Mouse (Mus musculus) MEL (cell line): ENCODE measurements around the gene Gm11627. TPM values are rescaled to one million over a fixed set of nuclear protein-coding genes. Genes with fewer than 3 reads are reported as not detected.

Source experiments
- DNase-seq: peaks from one replicate; pipeline ENCODE4 v3.0.0; 2011; ENCODE audit warnings: low read depth, low spot score
- H3K27ac ChIP-seq: 2 replicates; pipeline ENCODE4 v1.5.1; 2012; ENCODE audit warnings: low read depth, mild to moderate bottlenecking, control low read depth, low read length, moderate library complexity; ENCODE audit not compliant: control insufficient read depth
- H3K27me3 ChIP-seq, 2 experiments: fragments of 150-350 bp in 1 of 2; sonication (generic) in 1 of 2; 2 replicates each; pipeline ENCODE4 v1.6.1; 2012; ENCODE audit warnings: low read length in 2 of 2, mild to moderate bottlenecking in 2 of 2, improper control_type of control experiment in 1 of 2, moderate library complexity in 1 of 2; ENCODE audit not compliant: insufficient read depth in 2 of 2, control insufficient read depth in 1 of 2
- H3K36me3 ChIP-seq, 2 experiments: 2 replicates each; pipeline ENCODE4 v1.6.1; 2012 to 2014; ENCODE audit warnings: low read length in 2 of 2, improper control_type of control experiment in 1 of 2, inconsistent platforms in 1 of 2, mild to moderate bottlenecking in 1 of 2; ENCODE audit not compliant: insufficient read depth in 2 of 2, control insufficient read depth in 1 of 2
- H3K4me1 ChIP-seq, 2 experiments: fragments of 150-350 bp in 1 of 2; sonication (generic) in 1 of 2; 2 replicates each; pipeline ENCODE4 v1.6.1; 2012; ENCODE audit warnings: low read length in 2 of 2, improper control_type of control experiment in 1 of 2, mild to moderate bottlenecking in 1 of 2; ENCODE audit not compliant: insufficient read depth in 2 of 2, control insufficient read depth in 1 of 2
- H3K4me3 ChIP-seq, 2 experiments: fragments of 150-350 bp in 1 of 2; sonication (generic) in 1 of 2; 2 replicates each; pipeline ENCODE4 v1.5.1; 2012; ENCODE audit warnings: low read depth in 2 of 2, low read length in 2 of 2, mild to moderate bottlenecking in 2 of 2, moderate library complexity in 2 of 2, control low read depth in 1 of 2, improper control_type of control experiment in 1 of 2; ENCODE audit not compliant: control insufficient read depth in 1 of 2, insufficient read depth in 1 of 2
- H3K79me2 ChIP-seq: 2 replicates; pipeline ENCODE4 v1.6.1; 2012; ENCODE audit warnings: mild to moderate bottlenecking, low read length, moderate library complexity; ENCODE audit not compliant: control insufficient read depth, poor library complexity, insufficient read depth
- H3K9ac ChIP-seq: 2 replicates; pipeline ENCODE4 v1.6.1; 2012; ENCODE audit warnings: low read depth, mild to moderate bottlenecking, control low read depth, low read length, moderate library complexity; ENCODE audit not compliant: control insufficient read depth, poor library complexity, severe bottlenecking
- H3K9me3 ChIP-seq: fragments of 150-350 bp; sonication (generic); replicated peaks from 2 replicates; pipeline ENCODE4 v1.6.1; 2012; ENCODE audit warnings: mild to moderate bottlenecking, low read length, improper control_type of control experiment, moderate library complexity; ENCODE audit not compliant: insufficient read depth
- BHLHE40 ChIP-seq: IDR thresholded peaks from 2 replicates; pipeline ENCODE4 v1.6.1; 2012; ENCODE audit warnings: low read depth, mild to moderate bottlenecking, inconsistent platforms, low read length, improper control_type of control experiment, borderline replicate concordance
- CHD1 ChIP-seq: IDR thresholded peaks from 2 replicates; pipeline ENCODE4 v1.6.1; 2012; ENCODE audit warnings: low read depth, mild to moderate bottlenecking, inconsistent platforms, low read length, improper control_type of control experiment
- CTCF ChIP-seq, 3 experiments: IDR thresholded peaks in 2 of 3; conservative IDR thresholded peaks in 1 of 3; 2 replicates each; pipeline ENCODE4 v1.5.1; 2011 to 2012; ENCODE audit warnings: low read length in 3 of 3, low read depth in 2 of 3, mild to moderate bottlenecking in 2 of 3, improper control_type of control experiment in 1 of 3, inconsistent platforms in 1 of 3, mixed read lengths in 1 of 3, moderate library complexity in 1 of 3; ENCODE audit not compliant: control insufficient read depth in 1 of 3, insufficient read depth in 1 of 3, poor library complexity in 1 of 3, severe bottlenecking in 1 of 3
- E2F4 ChIP-seq: IDR thresholded peaks from 2 replicates; pipeline ENCODE4 v1.6.1; 2011; ENCODE audit warnings: low read depth, low read length, improper control_type of control experiment, borderline replicate concordance
- GABPA ChIP-seq: IDR thresholded peaks from 2 replicates; pipeline ENCODE4 v1.6.1; 2012; ENCODE audit warnings: low read depth, mild to moderate bottlenecking, inconsistent platforms, low read length, improper control_type of control experiment, moderate library complexity
- HCFC1 ChIP-seq: IDR thresholded peaks from 2 replicates; pipeline ENCODE4 v1.6.1; 2012; ENCODE audit warnings: low read depth, mild to moderate bottlenecking, inconsistent platforms, low read length, improper control_type of control experiment, moderate library complexity
- JUND ChIP-seq: IDR thresholded peaks from 2 replicates; pipeline ENCODE4 v1.6.1; 2011; ENCODE audit warnings: low read depth, mild to moderate bottlenecking, improper control_type of control experiment, low read length
- KAT2A ChIP-seq: conservative IDR thresholded peaks from 2 replicates; pipeline ENCODE4 v1.6.1; 2012; ENCODE audit warnings: low read depth, low read length, improper control_type of control experiment, inconsistent platforms
- MAX ChIP-seq: IDR thresholded peaks from 2 replicates; pipeline ENCODE4 v1.6.1; 2011; ENCODE audit warnings: low read length, improper control_type of control experiment
- MAZ ChIP-seq: IDR thresholded peaks from 2 replicates; pipeline ENCODE4 v1.6.1; 2012; ENCODE audit warnings: low read depth, mild to moderate bottlenecking, inconsistent platforms, low read length, improper control_type of control experiment
- MEF2A ChIP-seq: IDR thresholded peaks from 2 replicates; pipeline ENCODE4 v1.6.1; 2014; ENCODE audit warnings: low read depth, mild to moderate bottlenecking, inconsistent platforms, low read length, improper control_type of control experiment; ENCODE audit not compliant: poor library complexity, insufficient replicate concordance, severe bottlenecking; ENCODE audit errors: extremely low read depth
- MXI1 ChIP-seq: IDR thresholded peaks from 2 replicates; pipeline ENCODE4 v1.6.1; 2011; ENCODE audit warnings: mild to moderate bottlenecking, low read depth, low read length, improper control_type of control experiment
- MYB ChIP-seq: IDR thresholded peaks from 2 replicates; pipeline ENCODE4 v1.6.1; 2011; ENCODE audit warnings: mild to moderate bottlenecking, low read depth, low read length, improper control_type of control experiment
- NELFE ChIP-seq: IDR thresholded peaks from 2 replicates; pipeline ENCODE4 v1.6.1; 2011; ENCODE audit warnings: low read depth, low read length, improper control_type of control experiment
- POLR2AphosphoS2 ChIP-seq: IDR thresholded peaks from 2 replicates; pipeline ENCODE4 v1.6.1; 2011; ENCODE audit warnings: low read length, improper control_type of control experiment
- POLR2AphosphoS5 ChIP-seq: IDR thresholded peaks from 2 replicates; pipeline ENCODE4 v1.6.1; 2012; ENCODE audit warnings: low read depth, borderline replicate concordance, mild to moderate bottlenecking, inconsistent platforms, low read length, moderate library complexity, mixed read lengths
- RAD21 ChIP-seq: IDR thresholded peaks from 2 replicates; pipeline ENCODE4 v1.6.1; 2011; ENCODE audit warnings: mild to moderate bottlenecking, low read depth, low read length, improper control_type of control experiment
- RCOR1 ChIP-seq: IDR thresholded peaks from 2 replicates; pipeline ENCODE4 v1.6.1; 2012; ENCODE audit warnings: low read depth, mild to moderate bottlenecking, inconsistent platforms, low read length, improper control_type of control experiment
- SIN3A ChIP-seq: IDR thresholded peaks from 2 replicates; pipeline ENCODE4 v1.6.1; 2012; ENCODE audit warnings: low read length, improper control_type of control experiment, inconsistent platforms
- SMC3 ChIP-seq: IDR thresholded peaks from 2 replicates; pipeline ENCODE4 v1.6.1; 2011; ENCODE audit warnings: low read depth, low read length, improper control_type of control experiment
- TBP ChIP-seq: IDR thresholded peaks from 2 replicates; pipeline ENCODE4 v1.8.0; 2011; ENCODE audit warnings: low read depth, low read length, improper control_type of control experiment
- TCF12 ChIP-seq: IDR thresholded peaks from 2 replicates; pipeline ENCODE4 v1.6.1; 2014; ENCODE audit warnings: low read depth, mild to moderate bottlenecking, inconsistent platforms, low read length, improper control_type of control experiment, moderate library complexity
- USF1 ChIP-seq: IDR thresholded peaks from 2 replicates; pipeline ENCODE4 v1.6.1; 2014; ENCODE audit warnings: low read depth, mild to moderate bottlenecking, inconsistent platforms, low read length, improper control_type of control experiment, moderate library complexity
- USF2 ChIP-seq, 2 experiments: IDR thresholded peaks; 2 replicates each; pipeline ENCODE4 v1.6.1; 2011 to 2012; ENCODE audit warnings: improper control_type of control experiment in 2 of 2, low read length in 2 of 2, borderline replicate concordance in 1 of 2, inconsistent platforms in 1 of 2, low read depth in 1 of 2, mild to moderate bottlenecking in 1 of 2; ENCODE audit not compliant: insufficient read depth in 1 of 2
- ZC3H11A ChIP-seq: IDR thresholded peaks from 2 replicates; pipeline ENCODE4 v1.6.1; 2012; ENCODE audit warnings: low read depth, mild to moderate bottlenecking, inconsistent platforms, low read length, improper control_type of control experiment
- ZKSCAN1 ChIP-seq: IDR thresholded peaks from 2 replicates; pipeline ENCODE4 v1.6.1; 2012; ENCODE audit warnings: low read depth, mild to moderate bottlenecking, inconsistent platforms, low read length, improper control_type of control experiment, moderate library complexity
- ZMIZ1 ChIP-seq: IDR thresholded peaks from 2 replicates; pipeline ENCODE4 v1.6.1; 2012; ENCODE audit warnings: low read depth, mild to moderate bottlenecking, inconsistent platforms, low read length, improper control_type of control experiment, moderate library complexity
- polyA plus RNA-seq, 2 experiments: library from polyadenylated mRNA; stranded (reverse) in 1 of 2; unstranded in 1 of 2; fragments of >175 nt in 1 of 2; fragments of >200 nt in 1 of 2; gene quantifications; 2 replicates each; pipeline versions ENCODE4 v1.2.1 to v1.2.4; 2012; ENCODE audit warnings: low replicate concordance in 2 of 2, low read depth in 1 of 2; ENCODE audit not compliant: insufficient read length in 2 of 2, insufficient read depth in 1 of 2, missing spikeins in 1 of 2
- total RNA-seq: library from RNA; depleted of rRNA; stranded (reverse); fragments of 300-350 nt; gene quantifications from 2 replicates; pipeline ENCODE4 v1.2.3, GENCODE M21; 2012

The Gm11627 gene
- total and polyA plus RNA-seq, 3 experiments = 0.13 to 0.35 TPM; not detected in 1

DNA sequence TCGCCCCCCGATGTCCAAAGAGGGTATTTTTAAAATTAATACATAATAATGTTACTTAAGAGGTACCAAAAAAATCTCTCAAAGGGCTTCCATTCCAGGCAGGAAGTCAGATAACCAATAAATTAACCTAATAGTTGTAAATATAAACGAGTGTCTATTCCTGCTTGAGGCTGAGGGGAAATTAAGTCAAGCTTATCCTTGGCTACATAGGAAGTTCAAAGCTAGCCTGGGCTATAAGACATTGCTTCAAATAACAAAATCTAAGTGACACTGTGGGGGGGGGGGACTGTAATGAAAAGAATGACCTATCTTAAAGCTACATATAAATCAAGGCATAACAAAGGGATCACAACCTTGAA is 22.6 kb downstream of the Gm11627 start:
- TF ChIP-seq BHLHE40 (no peak), CTCF (IDR thresholded peaks at IDR 0.05 in 2 of 3, conservative IDR thresholded peaks at IDR 0.05 in 1 of 3; ENCODE audit: control insufficient read depth in 1 of 3, insufficient read depth in 1 of 3, low read depth in 2 of 3, low read length in 3 of 3, poor library complexity in 1 of 3, severe bottlenecking in 1 of 3) (0 out of 6 replicates have a peak, but pooled peaks of 1 of the 3 experiments have one; percentile 24), CHD1 (peak; percentile 53; the same call in 1 of the 2 replicates), SMC3 (peak; percentile 27; the same call in 1 of the 2 replicates)
- Histone ChIP-seq H3K4me3 (peak overlapping the region in 1 of 2 experiments; percentile 82; a peak in 2 of 4 replicates), H3K9me3 (no peaks in the 10 kb centered on the region), H3K4me1 (peaks cover 13% of the 10 kb centered on the region in 2 experiments), H3K36me3 (peaks cover 2 to 26% of the 10 kb centered on the region in 2 experiments; a peak in 3 of 4 replicates), H3K79me2 (peaks cover 32% of the 10 kb centered on the region), H3K27me3 (no peaks in the 10 kb centered on the region), H3K27ac (peak overlapping the region; percentile 73; the same call in 1 of the 2 replicates), H3K9ac (peak overlapping the region; percentile 91)
- no peak for DNase-seq

DNA sequence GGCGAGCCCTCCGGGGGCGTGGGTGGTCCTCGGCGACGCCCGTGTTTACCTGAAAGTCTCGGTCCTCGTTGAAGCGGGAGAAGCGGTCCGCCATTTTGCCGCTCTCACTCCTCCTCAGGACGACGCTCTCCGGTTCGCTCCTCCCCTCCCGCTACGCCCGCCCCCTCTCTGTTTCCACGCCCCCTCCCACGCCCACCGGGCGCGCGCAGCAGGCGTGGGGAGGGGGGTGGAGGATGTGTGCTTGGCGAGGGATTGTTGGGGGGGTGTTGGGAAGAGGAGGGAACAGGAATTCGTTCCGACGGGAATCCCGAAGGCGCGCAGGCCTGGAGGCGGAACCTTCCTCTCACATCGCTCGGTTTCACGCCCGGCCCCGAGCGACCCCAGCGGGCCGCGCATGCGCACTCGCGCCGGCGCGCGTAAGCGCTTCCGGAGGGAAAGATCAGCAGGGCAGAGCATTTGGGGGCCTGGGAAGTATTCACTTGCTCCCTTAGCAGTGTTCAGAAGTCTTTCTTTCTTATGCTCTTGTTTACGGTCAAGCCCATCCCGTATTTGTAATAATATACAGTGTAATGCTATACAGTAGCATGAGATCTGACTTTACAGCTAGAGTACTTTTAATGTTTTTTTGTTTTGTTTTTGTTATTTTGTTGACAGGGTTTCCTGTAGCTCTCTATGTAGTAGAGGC is 23.1 kb downstream of the Gm11627 start, which contains the start of gene Gpatch8:
TSS of gene Gpatch8 (minus strand) at position 362 of the 685 bp plus-strand sequence.
- Histone ChIP-seq H3K9me3 (no peaks in the 10 kb centered on the region), H3K4me1 (peaks cover 13% of the 10 kb centered on the region in 2 experiments), H3K27ac (peak within 1 kb of the TSS; percentile 73), H3K27me3 (no peaks in the 10 kb centered on the region), H3K36me3 (peaks cover 2 to 31% of the 10 kb centered on the region in 2 experiments; a peak in 3 of 4 replicates), H3K9ac (peak within 1 kb of the TSS; percentile 91), H3K79me2 (peaks cover 36% of the 10 kb centered on the region), H3K4me3 (peak within 1 kb of the TSS; percentile 82 to 84)
- DNase-seq = peak; percentile 99
- TF ChIP-seq JUND = no peak
- TF ChIP-seq TBP = peak; percentile 94
- peak in 1 of 3 experiments; percentile 2; a peak in 1 of 6 replicates for TF ChIP-seq CTCF (IDR thresholded peaks at IDR 0.05 in 2 of 3, conservative IDR thresholded peaks at IDR 0.05 in 1 of 3; ENCODE audit: control insufficient read depth in 1 of 3, insufficient read depth in 1 of 3, low read depth in 2 of 3, low read length in 3 of 3, poor library complexity in 1 of 3, severe bottlenecking in 1 of 3)
- peak; percentile 94 for TF ChIP-seq HCFC1
- peak; percentile 85 for TF ChIP-seq E2F4
- peak; percentile 94 for TF ChIP-seq NELFE
- TF ChIP-seq MYB = no peak
- TF ChIP-seq ZMIZ1 = peak; percentile 92
- TF ChIP-seq KAT2A = peak; percentile 85; the same call in 1 of the 2 replicates
- no peak for TF ChIP-seq ZKSCAN1
- TF ChIP-seq USF1 = 0 out of 2 replicates have a peak, but pooled peaks have one; percentile 56
- TF ChIP-seq TCF12 = peak; percentile 79
- TF ChIP-seq RAD21 = peak; percentile 25
- peak; percentile 8; the same call in 1 of the 2 replicates for TF ChIP-seq ZC3H11A
- peak; percentile 74; the same call in 1 of the 2 replicates for TF ChIP-seq MAX
- TF ChIP-seq GABPA = no peak
- TF ChIP-seq CHD1 = 0 out of 2 replicates have a peak, but pooled peaks have one; percentile 71
- no peak for TF ChIP-seq POLR2AphosphoS5
- no peak for TF ChIP-seq MEF2A
- TF ChIP-seq USF2 (IDR thresholded peaks at IDR 0.05; ENCODE audit: borderline replicate concordance in 1 of 2, insufficient read depth in 1 of 2, low read depth in 1 of 2, low read length in 2 of 2) = no peak
- peak; percentile 69; the same call in 1 of the 2 replicates for TF ChIP-seq RCOR1
- no peak; the same call in 1 of the 2 replicates for TF ChIP-seq SMC3
- TF ChIP-seq MXI1 = peak; percentile 73
- TF ChIP-seq BHLHE40 = no peak
- TF ChIP-seq SIN3A = peak; percentile 87
- TF ChIP-seq POLR2AphosphoS2 = peak; percentile 93; the same call in 1 of the 2 replicates
- peak; percentile 97 for TF ChIP-seq MAZ
